Mouse (Mus musculus) spleen, adult 2 months (tissue): ENCODE measurements around the gene Cyp4a31. TPM values are rescaled to one million over a fixed set of nuclear protein-coding genes. Genes with fewer than 3 reads are reported as not detected.
"Not testable (repeated sequence)": the region's sequence is repeated elsewhere in the genome, so short reads cannot be mapped to it uniquely, and the experiment has no call there.

Experiments used
- DNase-seq, 2 experiments: peaks; one replicate each; pipeline versions ENCODE4 v3.0.0 to v3.0.0-alpha.2; 2012 to 2021; ENCODE audit warnings: low spot score in 2 of 2, low read depth in 1 of 2
- H3K27ac ChIP-seq: fragments of 200-500 bp; 2 replicates; pipeline ENCODE4 v1.5.1; 2012; ENCODE audit warnings: low read length, inconsistent platforms; ENCODE audit not compliant: insufficient read depth
- H3K27me3 ChIP-seq: fragments of 200-500 bp; 2 replicates; pipeline ENCODE4 v1.6.1; 2012; ENCODE audit warnings: mild to moderate bottlenecking, moderate library complexity, low read length, inconsistent platforms; ENCODE audit not compliant: control insufficient read depth, insufficient read depth
- H3K36me3 ChIP-seq: fragments of 200-500 bp; 2 replicates; pipeline ENCODE4 v1.6.1; 2012; ENCODE audit warnings: mild to moderate bottlenecking, low read length, inconsistent platforms; ENCODE audit not compliant: control insufficient read depth, insufficient read depth
- H3K4me1 ChIP-seq: fragments of 200-500 bp; 2 replicates; pipeline ENCODE4 v1.6.1; 2011; ENCODE audit warnings: inconsistent platforms; ENCODE audit not compliant: control insufficient read depth, insufficient read depth, insufficient read length
- H3K4me3 ChIP-seq: fragments of 200-500 bp; 2 replicates; pipeline ENCODE4 v1.5.1; 2011; ENCODE audit warnings: mild to moderate bottlenecking, inconsistent platforms; ENCODE audit not compliant: insufficient read depth, insufficient read length; ENCODE audit errors: extremely low read depth
- CTCF ChIP-seq: fragments of 200-500 bp; IDR thresholded peaks from 2 replicates; pipeline ENCODE4 v1.5.1; 2011; ENCODE audit warnings: mild to moderate bottlenecking, inconsistent platforms; ENCODE audit not compliant: insufficient read depth, insufficient read length, insufficient replicate concordance; ENCODE audit errors: extremely low read depth
- POLR2A ChIP-seq: fragments of 200-500 bp; IDR thresholded peaks from 2 replicates; pipeline ENCODE4 v1.6.1; 2011; ENCODE audit warnings: low read depth, low read length, inconsistent platforms
- WGBS: fragments of 180-500 bp; shearing (Covaris S2); methylation state at CpG from one replicate; pipeline ENCODE4 v1.1.7; 2018; 5-methylcytosine and 5-hydroxymethylcytosine counted together
- polyA plus RNA-seq: library from polyadenylated mRNA; depleted of rRNA; stranded (reverse); fragments of >200 nt; gene quantifications from 2 replicates; pipeline ENCODE4 v1.2.3, GENCODE M21; 2012

Gene Cyp4a31
- polyA plus RNA-seq, 1 experiment = not detected

DNA sequence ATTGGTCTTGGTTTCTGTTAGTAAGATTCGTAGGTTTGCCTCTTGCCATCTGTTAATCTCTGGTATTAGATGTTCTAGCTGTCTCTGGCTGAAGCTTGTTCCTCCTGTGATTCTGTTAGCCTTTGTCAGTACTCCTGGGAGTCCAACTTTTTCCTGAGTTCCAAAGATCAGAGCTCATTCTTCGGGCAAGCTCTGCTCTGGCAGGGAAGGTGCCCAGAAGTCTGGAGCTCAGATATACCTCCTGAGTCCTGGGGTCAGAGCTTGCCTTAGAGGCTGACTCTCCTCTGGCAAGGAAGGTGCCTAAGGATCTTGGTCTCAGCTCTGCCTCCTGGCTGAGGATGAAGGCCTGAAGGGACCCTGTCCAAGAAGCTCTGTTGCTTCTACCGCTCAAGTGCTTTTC, 10.7 kb upstream of the Cyp4a31 start:
- no peak for TF ChIP-seq POLR2A
- TF ChIP-seq CTCF = no peak
- Histone ChIP-seq H3K4me3 (no peak overlapping the region), H3K27ac (no peak overlapping the region), H3K4me1 (no peaks in the 10 kb centered on the region), H3K36me3 (no peaks in the 10 kb centered on the region), H3K27me3 (no peaks in the 10 kb centered on the region)
- WGBS = 89% methylated on average over 3 of the region's 3 CpGs
- no peak for DNase-seq

DNA sequence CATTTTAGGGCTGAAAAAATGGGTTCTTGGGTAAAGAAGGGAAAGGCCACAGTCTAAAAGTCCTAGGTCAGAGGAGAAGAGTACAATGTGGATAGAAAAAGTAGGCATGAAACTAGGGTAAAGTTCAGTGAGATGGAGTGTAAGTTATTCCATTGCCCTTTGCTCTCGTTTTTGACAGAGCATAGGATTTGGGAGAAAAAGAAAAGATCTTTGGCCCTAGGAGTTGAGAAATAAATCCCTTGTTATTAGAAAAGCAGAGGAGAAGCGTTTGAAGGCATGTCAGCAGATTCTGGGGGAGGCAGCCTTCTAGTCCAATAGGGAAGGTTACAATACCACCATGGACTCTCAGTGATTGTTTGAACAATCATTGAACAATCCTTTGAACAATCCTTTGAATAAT, 7.9 kb upstream of the Cyp4a31 start:
- no peaks in the 10 kb centered on the region for H3K27me3 ChIP-seq
- DNase-seq = no peak
- TF ChIP-seq CTCF (no peak), POLR2A (no peak)
- no peaks in the 10 kb centered on the region for H3K36me3 ChIP-seq
- no peak overlapping the region for H3K4me3 ChIP-seq
- 66% methylated on average over 2 of the region's 2 CpGs for WGBS
- H3K4me1 ChIP-seq = no peaks in the 10 kb centered on the region
- no peak overlapping the region for H3K27ac ChIP-seq

DNA sequence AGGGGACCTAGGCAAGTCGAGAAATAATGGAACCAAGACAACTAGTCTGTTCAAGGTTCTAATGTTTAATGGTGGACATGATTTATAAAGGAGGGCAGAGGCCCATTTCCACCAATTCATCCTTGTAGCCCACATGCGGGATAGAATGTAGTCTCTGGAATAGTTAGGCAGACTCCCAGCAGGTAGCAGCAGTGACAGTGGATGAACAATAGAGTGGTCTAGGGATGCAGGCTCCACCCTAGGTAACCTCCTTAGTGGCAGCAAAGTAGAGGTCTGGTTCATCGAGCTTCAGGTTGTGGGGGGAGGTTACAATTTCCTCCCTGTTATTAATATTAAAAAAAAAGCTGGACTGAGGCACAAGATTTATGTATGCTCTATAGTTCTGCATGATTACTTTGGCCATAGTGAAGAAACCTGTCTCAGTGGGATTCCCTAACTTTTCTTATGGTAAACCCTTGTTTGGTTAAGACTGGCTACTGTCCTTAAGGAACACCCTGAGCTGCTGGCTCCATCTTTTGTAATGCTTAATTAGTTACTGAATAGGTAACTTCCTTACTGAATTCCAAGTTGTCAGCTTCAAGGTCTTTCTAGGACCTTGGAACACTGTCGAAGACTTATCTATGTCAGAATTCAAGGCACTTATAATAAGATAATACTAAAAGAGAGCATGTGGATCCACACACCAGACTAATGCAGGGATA, 5.4 kb upstream of the Cyp4a31 start:
- no peak for DNase-seq
- WGBS = 80% methylated on average over 4 of the region's 4 CpGs
- Histone ChIP-seq H3K4me1 (no peaks in the 10 kb centered on the region), H3K27ac (no peak overlapping the region), H3K27me3 (no peaks in the 10 kb centered on the region), H3K36me3 (no peaks in the 10 kb centered on the region), H3K4me3 (no peak overlapping the region)
- TF ChIP-seq CTCF = no peak
- TF ChIP-seq POLR2A = no peak

DNA sequence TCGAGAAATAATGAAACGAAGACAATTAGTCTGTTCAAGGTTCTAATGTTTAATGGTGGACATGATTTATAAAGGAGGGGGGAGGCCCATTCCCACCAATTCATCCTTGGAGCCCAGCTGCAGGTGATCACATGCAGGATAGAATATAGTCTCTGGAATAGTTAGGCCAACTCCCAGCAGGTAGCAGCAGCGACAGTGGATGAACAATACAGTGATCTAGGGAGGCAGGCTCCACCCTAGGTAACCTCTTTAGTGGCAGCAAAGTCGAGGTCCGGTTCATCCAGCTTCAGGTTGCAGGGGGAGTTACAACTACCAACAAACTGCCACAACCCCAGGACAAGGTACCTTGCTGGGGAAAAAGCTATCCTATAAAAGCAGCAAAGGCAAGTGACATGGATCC, 2.2 kb upstream of the Cyp4a31 start:
- H3K36me3 ChIP-seq, H3K4me3 ChIP-seq, H3K27me3 ChIP-seq, H3K27ac ChIP-seq, H3K4me1 ChIP-seq, DNase-seq: not testable (repeated sequence)
- 79% methylated on average over 5 of the region's 5 CpGs for WGBS

DNA sequence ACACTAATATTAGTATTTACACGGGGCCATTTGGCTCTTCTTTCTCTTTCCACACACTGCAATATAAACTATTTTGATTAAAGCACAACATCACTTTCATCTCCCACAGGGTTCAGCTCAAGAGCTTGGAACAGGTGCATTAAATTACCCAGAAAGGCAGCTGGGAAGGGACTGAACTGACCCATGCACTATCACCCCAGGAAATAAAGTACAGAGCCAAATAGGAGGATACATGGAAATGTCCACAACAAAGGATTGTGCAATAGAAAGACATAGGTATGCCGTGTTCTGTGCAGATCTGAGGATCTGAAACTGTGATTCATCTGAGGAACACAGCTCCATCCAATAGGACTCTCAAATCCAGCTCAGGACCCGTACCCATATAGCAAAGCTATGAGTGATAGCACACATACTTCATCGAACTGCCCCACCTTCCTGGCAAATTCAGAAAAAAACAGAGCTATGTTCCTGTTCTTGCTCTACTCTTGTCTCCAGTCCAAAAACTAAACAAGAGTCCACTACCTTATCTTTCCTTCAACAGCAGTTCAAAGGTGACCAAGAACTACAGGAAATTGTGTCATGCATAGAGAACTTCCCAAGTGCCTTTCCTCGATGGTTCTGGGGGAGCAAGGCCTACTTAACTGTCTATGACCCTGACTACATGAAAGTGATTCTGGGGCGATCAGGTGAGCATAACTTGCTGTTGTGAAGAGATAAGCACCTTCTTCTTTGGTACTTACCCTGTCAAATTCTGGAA, 1.2 kb downstream of the Cyp4a31 start:
- not testable (repeated sequence) for H3K27me3 ChIP-seq, DNase-seq, H3K4me3 ChIP-seq, H3K27ac ChIP-seq, H3K36me3 ChIP-seq, H3K4me1 ChIP-seq
- WGBS = 76% methylated on average over 6 of the region's 6 CpGs

DNA sequence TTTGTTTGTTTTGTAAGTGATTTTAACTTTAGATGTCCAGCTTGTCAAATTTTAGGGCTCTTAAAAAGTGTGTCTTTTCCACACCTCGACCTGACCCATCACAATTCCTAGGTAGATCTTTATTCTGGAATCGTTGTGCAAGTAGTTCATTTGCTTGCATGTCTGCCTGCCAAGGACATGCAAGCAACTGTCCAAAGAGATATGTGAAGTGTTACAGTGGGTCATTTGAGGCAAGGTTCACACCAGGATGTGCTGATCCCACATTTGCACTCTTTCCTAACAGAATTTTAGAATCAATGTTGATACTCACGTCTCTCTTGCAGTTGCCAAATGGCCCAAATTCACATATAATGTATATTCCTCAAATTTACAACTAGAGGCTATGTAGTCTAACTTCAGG, 11.8 kb downstream of the Cyp4a31 start:
- no peak overlapping the region for H3K27ac ChIP-seq
- no peaks in the 10 kb centered on the region for H3K4me1 ChIP-seq
- 85% methylated on average over 3 of the region's 3 CpGs for WGBS
- no peaks in the 10 kb centered on the region for H3K27me3 ChIP-seq
- no peak overlapping the region for H3K4me3 ChIP-seq
- no peak for TF ChIP-seq CTCF
- no peak for TF ChIP-seq POLR2A
- DNase-seq = no peak
- no peaks in the 10 kb centered on the region for H3K36me3 ChIP-seq

DNA sequence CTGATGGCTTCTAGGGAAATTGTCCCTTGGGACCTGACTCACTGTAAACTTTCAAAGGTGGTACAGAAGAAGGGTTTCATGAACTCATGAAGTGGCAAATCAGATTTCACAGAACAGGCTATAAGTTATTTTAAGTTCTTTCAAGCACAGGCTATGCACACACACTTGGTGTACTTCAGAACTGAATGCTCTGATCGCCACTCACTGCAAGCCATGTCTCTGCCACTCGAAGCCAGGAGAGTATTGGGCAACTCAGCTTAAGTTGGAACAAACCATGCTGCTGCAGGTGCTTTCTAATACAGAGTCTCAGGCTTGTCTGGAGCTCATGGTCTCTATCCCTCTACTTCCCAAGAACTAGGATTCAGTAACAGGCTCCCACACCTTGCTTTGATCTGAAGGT, 12.3 kb downstream of the Cyp4a31 start:
- TF ChIP-seq CTCF (no peak), POLR2A (no peak)
- no peak overlapping the region for H3K4me3 ChIP-seq

More for the DNA sequence above, 12.3 kb downstream of the Cyp4a31 start:
- H3K27me3 ChIP-seq = no peaks in the 10 kb centered on the region
- no peaks in the 10 kb centered on the region for H3K36me3 ChIP-seq
- no peak overlapping the region for H3K27ac ChIP-seq
- WGBS = 79% methylated on average over 2 of the region's 2 CpGs
- no peak for DNase-seq
- H3K4me1 ChIP-seq = no peaks in the 10 kb centered on the region
